Mouse (Mus musculus): ENCODE data around the gene Tshz2.

The Tshz2 gene

GRCm38 (mm10) chr2:170104396-170104795, 471.6 kb downstream of the Tshz2 start:
- DNase-seq (ENCODE audit: low read depth, low spot score) = no peak

GRCm38 (mm10) chr2:170106000-170106399, 473.2 kb downstream of the Tshz2 start:
- DNase-seq (ENCODE audit: low read depth, low spot score) = no peak

GRCm38 (mm10) chr2:170107791-170108190, 475.0 kb downstream of the Tshz2 start:
- no peak for DNase-seq (ENCODE audit: low read depth, low spot score)

GRCm38 (mm10) chr2:170109528-170109927, 476.7 kb downstream of the Tshz2 start:
- no peak for DNase-seq (ENCODE audit: low read depth, low spot score)

- DNase-seq (ENCODE audit: low read depth, low spot score) = no peak
Observed at GRCm38 (mm10) chr2:170110306-170110705, 477.5 kb downstream of the Tshz2 start.

- peak; percentile 69 for DNase-seq (ENCODE audit: low read depth, low spot score)
Observed at GRCm38 (mm10) chr2:170116704-170117281, 484.0 kb downstream of the Tshz2 start.

GRCm38 (mm10) chr2:170120139-170121027, 487.6 kb downstream of the Tshz2 start:
- DNase-seq (ENCODE audit: low read depth, low spot score) = no peak
